Mouse (Mus musculus): ENCODE data around the gene E130114P18Rik.

The E130114P18Rik gene

GRCm38 (mm10) chr4:97693931-97694330, 83.9 kb downstream of the E130114P18Rik start:
- peak; percentile 9 for DNase-seq (ENCODE audit: low spot score)

- no peak for DNase-seq (ENCODE audit: low spot score)
These were observed 84.8 kb downstream of the E130114P18Rik start for GRCm38 (mm10) chr4:97693054-97693453.

GRCm38 (mm10) chr4:97690384-97690766, 87.5 kb downstream of the E130114P18Rik start:
- no peak for DNase-seq (ENCODE audit: low spot score)

GRCm38 (mm10) chr4:97689456-97690383, 88.2 kb downstream of the E130114P18Rik start:
- no peak for DNase-seq (ENCODE audit: low spot score)

- no peak for DNase-seq (ENCODE audit: low spot score)
These were observed 91.9 kb downstream of the E130114P18Rik start for GRCm38 (mm10) chr4:97686020-97686419.

- peak; percentile 14 for DNase-seq (ENCODE audit: low spot score)
These were observed 101.3 kb downstream of the E130114P18Rik start for GRCm38 (mm10) chr4:97676579-97676937.

- peak; percentile 40 for DNase-seq (ENCODE audit: low spot score)
These were observed 101.9 kb downstream of the E130114P18Rik start for GRCm38 (mm10) chr4:97675741-97676578.

- no peak for DNase-seq (ENCODE audit: low spot score)
These were observed 103.9 kb downstream of the E130114P18Rik start for GRCm38 (mm10) chr4:97673854-97674510.

GRCm38 (mm10) chr4:97672501-97672900, 105.4 kb downstream of the E130114P18Rik start:
- no peak for DNase-seq (ENCODE audit: low spot score)

GRCm38 (mm10) chr4:97671911-97672310, 106.0 kb downstream of the E130114P18Rik start:
- no peak for DNase-seq (ENCODE audit: low spot score)

GRCm38 (mm10) chr4:97670418-97670817, 107.5 kb downstream of the E130114P18Rik start:
- DNase-seq (ENCODE audit: low spot score) = no peak

- DNase-seq (ENCODE audit: low spot score) = no peak
These were observed 108.1 kb downstream of the E130114P18Rik start for GRCm38 (mm10) chr4:97669808-97670207.

GRCm38 (mm10) chr4:97665428-97665755, 112.5 kb downstream of the E130114P18Rik start:
- DNase-seq (ENCODE audit: low spot score) = no peak

- no peak for DNase-seq (ENCODE audit: low spot score)
These were observed 113.0 kb downstream of the E130114P18Rik start for GRCm38 (mm10) chr4:97664738-97665427.

- DNase-seq (ENCODE audit: low spot score) = no peak
These were observed 114.0 kb downstream of the E130114P18Rik start for GRCm38 (mm10) chr4:97663922-97664321.

GRCm38 (mm10) chr4:97662841-97663240, 115.0 kb downstream of the E130114P18Rik start:
- DNase-seq (ENCODE audit: low spot score) = no peak

- DNase-seq (ENCODE audit: low spot score) = no peak
These were observed 116.1 kb downstream of the E130114P18Rik start for GRCm38 (mm10) chr4:97661611-97662273.

GRCm38 (mm10) chr4:97657586-97657985, 120.3 kb downstream of the E130114P18Rik start:
- DNase-seq (ENCODE audit: low spot score) = no peak

- DNase-seq (ENCODE audit: low spot score) = no peak
These were observed 128.3 kb downstream of the E130114P18Rik start for GRCm38 (mm10) chr4:97649626-97650015.

GRCm38 (mm10) chr4:97648825-97649625, 128.9 kb downstream of the E130114P18Rik start:
- DNase-seq (ENCODE audit: low spot score) = peak; percentile 76

- no peak for DNase-seq (ENCODE audit: low spot score)
These were observed 129.5 kb downstream of the E130114P18Rik start for GRCm38 (mm10) chr4:97648436-97648707.
